Mouse (Mus musculus): ENCODE measurements at regions not wholly inside any gene's neighbourhood (a gene's known extent, or its start where the extent isn't known, plus 50 kb on each side); places are given as distances from the start of the nearest gene placed in this dataset.

DNA sequence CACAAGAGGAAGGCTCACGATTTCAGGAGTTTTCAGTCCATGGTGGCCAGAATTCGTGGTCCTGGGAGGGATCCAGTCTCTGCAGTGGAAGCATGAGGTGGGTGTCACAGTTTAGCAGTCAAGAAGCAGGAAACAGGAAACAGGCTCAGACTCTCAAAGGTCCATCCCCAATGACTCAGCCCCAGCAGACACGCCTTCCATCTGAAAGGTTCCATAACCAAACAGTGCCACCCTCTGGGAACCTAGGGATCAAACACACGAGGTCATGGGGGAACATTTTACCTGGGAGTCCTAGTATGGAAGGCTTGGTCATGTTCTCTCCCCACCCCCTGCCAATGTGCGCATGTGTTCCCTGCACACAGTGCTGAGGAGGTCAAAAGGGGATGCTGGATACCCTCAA is 279.4 kb downstream of the Med13l start:
- TF ChIP-seq CTCF (IDR thresholded peaks at IDR 0.05; ENCODE audit: low read depth) (no peak), EP300 (IDR thresholded peaks at IDR 0.05; ENCODE audit: low read depth) (no peak)
